Mouse (Mus musculus): ENCODE data around the gene Dlg1. TPM values are rescaled to one million over a fixed set of nuclear protein-coding genes. Genes with fewer than 3 reads are reported as not detected.

Dlg1 gene
- polyA plus RNA-seq, 1 experiment = 23.2 TPM

GRCm38 (mm10) chr16:31664287-31664597 is 999 bp downstream of the Dlg1 start:
- peak overlapping the region; percentile 74 for H3K4me3 ChIP-seq (ENCODE audit: insufficient read depth, poor library complexity, severe bottlenecking)
- TF ChIP-seq USF1 (IDR thresholded peaks at IDR 0.05; ENCODE audit: low read depth) = no peak
- H3K79me3 ChIP-seq (ENCODE audit: low read depth) = peaks cover 41% of the 10 kb centered on the region
- peaks cover 65% of the 10 kb centered on the region for H3K79me2 ChIP-seq (ENCODE audit: control insufficient read depth, insufficient read depth)
- peaks cover 32% of the 10 kb centered on the region for H3K36me3 ChIP-seq (ENCODE audit: control insufficient read depth, insufficient read depth)
- H3ac ChIP-seq (ENCODE audit: control insufficient read depth, insufficient read length, low read depth) = peak overlapping the region; percentile 95
- H3K27me3 ChIP-seq (ENCODE audit: control insufficient read depth, insufficient read depth, insufficient read length) = no peaks in the 10 kb centered on the region

DNA sequence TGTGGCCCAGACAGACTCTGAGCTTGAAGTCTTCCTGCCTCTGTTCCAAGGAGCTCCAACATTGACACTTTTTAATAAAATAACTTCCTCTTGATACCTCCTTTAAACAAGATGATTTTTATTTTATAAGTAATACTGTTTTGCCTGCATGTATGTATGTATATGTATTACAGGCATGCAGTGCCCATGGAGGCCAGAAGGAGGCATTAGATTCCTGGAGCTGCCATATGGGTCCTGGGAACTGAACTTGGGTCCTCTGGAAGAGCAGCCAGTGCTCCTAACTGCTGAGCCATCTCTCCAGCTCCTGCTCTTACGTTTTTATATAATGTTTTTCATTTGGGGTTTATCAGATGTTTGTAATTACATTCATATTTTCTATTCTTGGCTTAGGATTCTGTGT is 9.0 kb downstream of the Dlg1 start:
- Histone ChIP-seq H3K79me3 (ENCODE audit: low read depth) (peaks cover 60% of the 10 kb centered on the region), H3K79me2 (ENCODE audit: control insufficient read depth, insufficient read depth) (peaks cover 85% of the 10 kb centered on the region), H3K4me3 (ENCODE audit: insufficient read depth, poor library complexity, severe bottlenecking) (no peak overlapping the region), H3ac (ENCODE audit: control insufficient read depth, insufficient read length, low read depth) (no peak overlapping the region), H3K27me3 (ENCODE audit: control insufficient read depth, insufficient read depth, insufficient read length) (no peaks in the 10 kb centered on the region), H3K36me3 (ENCODE audit: control insufficient read depth, insufficient read depth) (peaks cover 31% of the 10 kb centered on the region)
- TF ChIP-seq FOSL1 (IDR thresholded peaks at IDR 0.05; ENCODE audit: insufficient read depth, low read length, poor library complexity, severe bottlenecking) (no peak), CTCF (IDR thresholded peaks at IDR 0.05; ENCODE audit: control insufficient read depth, insufficient read depth, insufficient read length) (no peak), MAX (IDR thresholded peaks at IDR 0.05) (no peak), MYOD1 (IDR thresholded peaks at IDR 0.05; ENCODE audit: control insufficient read depth, insufficient read length, low read depth) (no peak), USF1 (IDR thresholded peaks at IDR 0.05; ENCODE audit: low read depth) (no peak), CEBPB (IDR thresholded peaks at IDR 0.05; ENCODE audit: low read depth) (no peak), MYOG (IDR thresholded peaks at IDR 0.05; ENCODE audit: control insufficient read depth, extremely low read depth, insufficient read length) (no peak)

GRCm38 (mm10) chr16:31677463-31677862 is 14.2 kb downstream of the Dlg1 start:
- peaks cover 88% of the 10 kb centered on the region for H3K79me2 ChIP-seq (ENCODE audit: control insufficient read depth, insufficient read depth)
- H3K27me3 ChIP-seq (ENCODE audit: control insufficient read depth, insufficient read depth, insufficient read length) = no peaks in the 10 kb centered on the region
- no peak overlapping the region for H3ac ChIP-seq (ENCODE audit: control insufficient read depth, insufficient read length, low read depth)
- no peak overlapping the region for H3K4me3 ChIP-seq (ENCODE audit: insufficient read depth, poor library complexity, severe bottlenecking)
- H3K36me3 ChIP-seq (ENCODE audit: control insufficient read depth, insufficient read depth) = peaks cover 23% of the 10 kb centered on the region
- TF ChIP-seq MAX (IDR thresholded peaks at IDR 0.05) (no peak), MYOD1 (IDR thresholded peaks at IDR 0.05; ENCODE audit: control insufficient read depth, insufficient read length, low read depth) (no peak), FOSL1 (IDR thresholded peaks at IDR 0.05; ENCODE audit: insufficient read depth, low read length, poor library complexity, severe bottlenecking) (no peak), USF1 (IDR thresholded peaks at IDR 0.05; ENCODE audit: low read depth) (no peak), CTCF (IDR thresholded peaks at IDR 0.05; ENCODE audit: control insufficient read depth, insufficient read depth, insufficient read length) (no peak), MYOG (IDR thresholded peaks at IDR 0.05; ENCODE audit: control insufficient read depth, extremely low read depth, insufficient read length) (no peak), CEBPB (IDR thresholded peaks at IDR 0.05; ENCODE audit: low read depth) (no peak)
- H3K79me3 ChIP-seq (ENCODE audit: low read depth) = peaks cover 55% of the 10 kb centered on the region

DNA sequence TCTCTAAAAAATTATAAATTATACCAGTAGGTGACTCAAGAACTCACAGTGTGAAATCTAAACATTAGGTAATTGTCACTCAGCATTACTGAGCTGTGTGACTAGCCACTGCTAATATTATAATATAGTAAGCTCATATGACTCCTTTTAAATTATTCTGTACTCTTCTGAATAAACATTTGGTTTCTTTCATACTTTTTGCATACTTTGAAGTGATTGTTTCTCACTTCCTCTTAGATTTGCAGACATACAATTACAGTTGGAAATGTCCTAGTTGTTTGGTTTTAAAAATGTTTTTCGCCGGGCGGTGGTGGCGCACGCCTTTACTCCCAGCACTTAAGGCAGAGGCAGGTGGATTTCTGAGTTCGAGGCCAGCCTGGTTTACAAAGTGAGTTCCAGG is 19.0 kb downstream of the Dlg1 start:
- Histone ChIP-seq H3K79me2 (ENCODE audit: control insufficient read depth, insufficient read depth) (peaks cover 92% of the 10 kb centered on the region), H3ac (ENCODE audit: control insufficient read depth, insufficient read length, low read depth) (no peak overlapping the region), H3K36me3 (ENCODE audit: control insufficient read depth, insufficient read depth) (peaks cover 30% of the 10 kb centered on the region), H3K79me3 (ENCODE audit: low read depth) (peaks cover 56% of the 10 kb centered on the region), H3K27me3 (ENCODE audit: control insufficient read depth, insufficient read depth, insufficient read length) (no peaks in the 10 kb centered on the region), H3K4me3 (ENCODE audit: insufficient read depth, poor library complexity, severe bottlenecking) (no peak overlapping the region)
- TF ChIP-seq CEBPB (IDR thresholded peaks at IDR 0.05; ENCODE audit: low read depth) (no peak), MYOD1 (IDR thresholded peaks at IDR 0.05; ENCODE audit: control insufficient read depth, insufficient read length, low read depth) (no peak), MYOG (IDR thresholded peaks at IDR 0.05; ENCODE audit: control insufficient read depth, extremely low read depth, insufficient read length) (no peak), USF1 (IDR thresholded peaks at IDR 0.05; ENCODE audit: low read depth) (no peak), CTCF (IDR thresholded peaks at IDR 0.05; ENCODE audit: control insufficient read depth, insufficient read depth, insufficient read length) (no peak), MAX (IDR thresholded peaks at IDR 0.05) (no peak), FOSL1 (IDR thresholded peaks at IDR 0.05; ENCODE audit: insufficient read depth, low read length, poor library complexity, severe bottlenecking) (no peak)

DNA sequence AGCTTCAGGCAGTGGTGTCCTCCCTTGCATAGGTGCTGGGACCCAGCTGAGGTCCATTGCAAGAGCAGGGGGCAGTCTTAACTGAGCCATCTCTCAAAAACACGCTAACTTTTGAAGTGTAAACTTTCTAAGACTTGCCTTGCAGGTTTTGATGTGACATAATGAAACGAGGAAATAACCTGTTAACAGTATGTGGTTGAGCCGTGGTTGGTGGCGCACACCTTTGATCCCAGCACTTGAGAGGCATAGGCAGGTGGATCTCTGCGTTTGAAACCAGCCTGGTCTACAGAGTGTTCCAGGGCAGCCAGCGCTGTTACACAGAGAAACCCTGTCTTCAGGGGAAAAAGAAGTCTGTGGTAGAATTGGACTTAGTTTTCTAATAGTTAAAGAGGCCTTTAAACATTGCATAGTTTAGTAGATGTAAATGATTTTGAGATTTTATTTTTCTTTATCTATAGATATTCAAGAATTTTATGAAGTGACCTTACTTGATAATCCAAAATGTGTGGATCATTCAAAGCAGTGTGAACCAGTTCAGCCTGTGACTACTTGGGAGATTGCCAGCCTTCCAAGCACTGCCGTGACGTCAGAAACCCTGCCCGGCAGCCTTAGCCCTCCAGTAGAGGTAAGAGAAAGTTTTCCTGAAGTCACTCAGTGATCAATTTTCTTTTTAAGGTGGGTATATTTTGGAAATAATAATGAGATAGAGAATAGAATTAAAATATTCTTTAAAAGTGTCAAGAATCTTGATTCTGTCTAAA is 20.6 kb downstream of the Dlg1 start:
- H3K79me3 ChIP-seq (ENCODE audit: low read depth) = peaks cover 44% of the 10 kb centered on the region
- H3ac ChIP-seq (ENCODE audit: control insufficient read depth, insufficient read length, low read depth) = no peak overlapping the region
- H3K4me3 ChIP-seq (ENCODE audit: insufficient read depth, poor library complexity, severe bottlenecking) = no peak overlapping the region
- H3K36me3 ChIP-seq (ENCODE audit: control insufficient read depth, insufficient read depth) = peaks cover 18% of the 10 kb centered on the region
- no peak for TF ChIP-seq CTCF (IDR thresholded peaks at IDR 0.05; ENCODE audit: control insufficient read depth, insufficient read depth, insufficient read length)
- no peak for TF ChIP-seq MYOD1 (IDR thresholded peaks at IDR 0.05; ENCODE audit: control insufficient read depth, insufficient read length, low read depth)
- no peak for TF ChIP-seq MYOG (IDR thresholded peaks at IDR 0.05; ENCODE audit: control insufficient read depth, extremely low read depth, insufficient read length)
- no peak for TF ChIP-seq FOSL1 (IDR thresholded peaks at IDR 0.05; ENCODE audit: insufficient read depth, low read length, poor library complexity, severe bottlenecking)
- TF ChIP-seq USF1 (IDR thresholded peaks at IDR 0.05; ENCODE audit: low read depth) = no peak
- no peak for TF ChIP-seq MAX (IDR thresholded peaks at IDR 0.05)
- no peak for TF ChIP-seq CEBPB (IDR thresholded peaks at IDR 0.05; ENCODE audit: low read depth)
- no peaks in the 10 kb centered on the region for H3K27me3 ChIP-seq (ENCODE audit: control insufficient read depth, insufficient read depth, insufficient read length)
- H3K79me2 ChIP-seq (ENCODE audit: control insufficient read depth, insufficient read depth) = peaks cover 91% of the 10 kb centered on the region

DNA sequence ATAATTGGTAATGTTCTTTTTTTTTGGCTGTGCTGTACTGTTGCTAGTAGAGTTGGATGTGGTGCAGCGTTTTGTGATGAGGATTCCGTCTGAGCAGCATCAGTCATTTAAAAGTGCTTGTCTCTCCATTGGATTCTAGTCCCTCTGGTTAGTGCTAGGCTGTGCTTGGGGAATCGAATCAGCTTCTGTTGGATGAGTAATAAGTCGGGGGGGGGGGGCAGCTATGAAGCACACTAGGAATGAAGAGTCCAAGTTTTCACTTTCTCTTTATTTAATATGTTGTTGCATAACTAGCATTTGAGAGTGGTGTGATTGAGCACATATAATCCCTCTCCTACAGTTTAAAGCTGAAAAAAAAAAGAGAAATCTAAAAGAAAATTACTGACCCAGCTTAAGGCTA is 21.5 kb downstream of the Dlg1 start:
- H3K79me2 ChIP-seq (ENCODE audit: control insufficient read depth, insufficient read depth) = peaks cover 91% of the 10 kb centered on the region
- no peak overlapping the region for H3ac ChIP-seq (ENCODE audit: control insufficient read depth, insufficient read length, low read depth)
- peaks cover 43% of the 10 kb centered on the region for H3K79me3 ChIP-seq (ENCODE audit: low read depth)
- H3K27me3 ChIP-seq (ENCODE audit: control insufficient read depth, insufficient read depth, insufficient read length) = no peaks in the 10 kb centered on the region
- TF ChIP-seq CTCF (IDR thresholded peaks at IDR 0.05; ENCODE audit: control insufficient read depth, insufficient read depth, insufficient read length) (no peak), MAX (IDR thresholded peaks at IDR 0.05) (no peak), FOSL1 (IDR thresholded peaks at IDR 0.05; ENCODE audit: insufficient read depth, low read length, poor library complexity, severe bottlenecking) (no peak), MYOG (IDR thresholded peaks at IDR 0.05; ENCODE audit: control insufficient read depth, extremely low read depth, insufficient read length) (no peak), USF1 (IDR thresholded peaks at IDR 0.05; ENCODE audit: low read depth) (no peak), MYOD1 (IDR thresholded peaks at IDR 0.05; ENCODE audit: control insufficient read depth, insufficient read length, low read depth) (no peak), CEBPB (IDR thresholded peaks at IDR 0.05; ENCODE audit: low read depth) (no peak)
- H3K36me3 ChIP-seq (ENCODE audit: control insufficient read depth, insufficient read depth) = peaks cover 16% of the 10 kb centered on the region
- no peak overlapping the region for H3K4me3 ChIP-seq (ENCODE audit: insufficient read depth, poor library complexity, severe bottlenecking)

Data from C2C12 (cell line).